Mouse (Mus musculus) left cerebral cortex, adult 18-20 months (tissue): ENCODE measurements at regions not wholly inside any gene's neighbourhood (a gene's known extent, or its start where the extent isn't known, plus 50 kb on each side); places are given as distances from the start of the nearest gene placed in this dataset.
"Not testable (repeated sequence)": the region's sequence is repeated elsewhere in the genome, so short reads cannot be mapped to it uniquely, and the experiment has no call there.

Source experiments
- DNase-seq, 2 experiments: peaks; one replicate each; pipeline ENCODE4 v3.0.0; 2021 to 2022; ENCODE audit warnings: low spot score in 2 of 2, mixed read lengths in 1 of 2

- DNase-seq = not testable (repeated sequence)
These were observed 119.3 kb upstream of the Tbl1xr1 start for GRCm38 (mm10) chr3:21957105-21957504.

GRCm38 (mm10) chr3:21958595-21959286, 117.7 kb upstream of the Tbl1xr1 start:
- no peak for DNase-seq

- no peak for DNase-seq
These were observed 115.4 kb upstream of the Tbl1xr1 start for GRCm38 (mm10) chr3:21961091-21961490.

GRCm38 (mm10) chr3:21961746-21962145, 114.7 kb upstream of the Tbl1xr1 start:
- DNase-seq = no peak

- no peak for DNase-seq
These were observed 114.1 kb upstream of the Tbl1xr1 start for GRCm38 (mm10) chr3:21962360-21962782.

GRCm38 (mm10) chr3:21962921-21963732, 113.3 kb upstream of the Tbl1xr1 start:
- DNase-seq = no peak

- no peak for DNase-seq
These were observed 112.6 kb upstream of the Tbl1xr1 start for GRCm38 (mm10) chr3:21963733-21964351.

- DNase-seq = no peak
These were observed 112.0 kb upstream of the Tbl1xr1 start for GRCm38 (mm10) chr3:21964438-21964837.

GRCm38 (mm10) chr3:21965556-21965955, 110.9 kb upstream of the Tbl1xr1 start:
- no peak for DNase-seq

GRCm38 (mm10) chr3:21971731-21972130, 104.7 kb upstream of the Tbl1xr1 start:
- DNase-seq = no peak

- DNase-seq = no peak
These were observed 103.3 kb upstream of the Tbl1xr1 start for GRCm38 (mm10) chr3:21973153-21973552.

- DNase-seq = no peak
These were observed 102.8 kb upstream of the Tbl1xr1 start for GRCm38 (mm10) chr3:21973681-21974080.

- no peak for DNase-seq
These were observed 101.7 kb upstream of the Tbl1xr1 start for GRCm38 (mm10) chr3:21974766-21975165.

- DNase-seq = no peak
These were observed 98.7 kb upstream of the Tbl1xr1 start for GRCm38 (mm10) chr3:21977775-21978174.

GRCm38 (mm10) chr3:21982991-21983390, 93.5 kb upstream of the Tbl1xr1 start:
- no peak for DNase-seq

GRCm38 (mm10) chr3:21983993-21984725, 92.3 kb upstream of the Tbl1xr1 start:
- no peak for DNase-seq

- DNase-seq = no peak
These were observed 91.6 kb upstream of the Tbl1xr1 start for GRCm38 (mm10) chr3:21984807-21985206.

GRCm38 (mm10) chr3:21986164-21986892, 90.1 kb upstream of the Tbl1xr1 start:
- no peak for DNase-seq

GRCm38 (mm10) chr3:21986893-21987250, 89.6 kb upstream of the Tbl1xr1 start:
- no peak for DNase-seq

GRCm38 (mm10) chr3:21987455-21988009, 88.9 kb upstream of the Tbl1xr1 start:
- DNase-seq = no peak
